10 mouse cellular contexts compared by ENCODE assay signal in genomic region chr3:144628005-144628914, GRCm38 (mm10). TPM values are rescaled to one million over a fixed set of nuclear protein-coding genes. Genes with fewer than 3 reads are reported as not detected.
DNase-seq lines count a peak whose midpoint lies in the region; ATAC-seq and TF ChIP-seq lines count a peak whose summit lies in the region.
"Had no signal": no experiment of that assay in that cellular context is flagged by ENCODE, and none has a peak within 500 bp of the region (broad histone marks: within the 10 kb centered on the region; RNA-seq: fewer than 3 reads in every experiment).

No protein-coding gene starts in this region.

- H3K9ac ChIP-seq in heart, postnatal 0 days (replicated peaks; ENCODE audit: low read depth, low read length): no peak overlapping the region
- no peak overlapping the region for H3K9ac ChIP-seq in midbrain, embryonic 14.5 days (replicated peaks; ENCODE audit: low read length)
- H3K9ac ChIP-seq in lung, postnatal 0 days (replicated peaks; ENCODE audit: low read depth): no peak overlapping the region
- H3K9ac ChIP-seq: midbrain, embryonic 12.5 days had no signal

- peak; percentile 47; the same call in 1 of the 2 replicates for ATAC-seq in heart, postnatal 0 days (ENCODE audit: insufficient read depth, low read depth)
- ATAC-seq in midbrain, embryonic 14.5 days (ENCODE audit: low FRiP score, low TSS enrichment): no peak
- ATAC-seq in lung, postnatal 0 days: no peak

- peak overlapping the region; percentile 50 for H3K27ac ChIP-seq in heart, embryonic 10.5 days
- no peak overlapping the region for H3K27ac ChIP-seq in heart, postnatal 0 days (ENCODE audit: low read depth)
- H3K27ac ChIP-seq in midbrain, embryonic 14.5 days (replicated peaks; ENCODE audit: low read depth, low read length): no peak overlapping the region
- H3K27ac ChIP-seq in lung, postnatal 0 days (ENCODE audit: low read length): no peak overlapping the region
- H3K27ac ChIP-seq: midbrain, embryonic 12.5 days had no signal

- peaks cover 18% of the 10 kb centered on the region for H3K4me1 ChIP-seq in heart, embryonic 10.5 days
- peaks cover 11% of the 10 kb centered on the region; the same call in 1 of the 2 replicates for H3K4me1 ChIP-seq in heart, postnatal 0 days (ENCODE audit: control insufficient read depth, insufficient read depth)
- H3K4me1 ChIP-seq in midbrain, embryonic 14.5 days (ENCODE audit: control insufficient read depth, insufficient read depth, low read length): no peaks in the 10 kb centered on the region
- no peaks in the 10 kb centered on the region for H3K4me1 ChIP-seq in lung, postnatal 0 days (ENCODE audit: insufficient read depth, low read depth, low read length)

- DNase-seq in heart, embryonic 10.5 days (ENCODE audit: low spot score): peak; percentile 87
- DNase-seq in heart, postnatal 10 days: no peak
- DNase-seq in adrenal gland, postnatal 10 days: peak; percentile 37
- no peak for DNase-seq in heart, postnatal 0 days (ENCODE audit: low spot score)
- DNase-seq in natural killer cell, adult 2 months (ENCODE audit: low spot score in 2 of 2): peak; percentile 5 to 7
- no peak for DNase-seq in layer of hippocampus, adult 8-10 months (ENCODE audit: low spot score in 2 of 2)
- DNase-seq in midbrain, embryonic 14.5 days: no peak
- no peak for DNase-seq in lung, postnatal 0 days (ENCODE audit: low spot score)
- DNase-seq: layer of hippocampus, adult 9-11 months had no signal

- no peak for TF ChIP-seq EP300 in heart, postnatal 0 days (IDR thresholded peaks at IDR 0.05; ENCODE audit: low read depth)
- no peak for TF ChIP-seq EP300 in lung, postnatal 0 days (IDR thresholded peaks at IDR 0.05)

- no peak for TF ChIP-seq CTCF in heart, postnatal 0 days (IDR thresholded peaks at IDR 0.05; ENCODE audit: low read depth)
- TF ChIP-seq CTCF in lung, postnatal 0 days (IDR thresholded peaks at IDR 0.05): no peak

- H3K27me3 ChIP-seq in heart, embryonic 10.5 days (ENCODE audit: insufficient read depth, poor library complexity, severe bottlenecking): no peaks in the 10 kb centered on the region
- H3K27me3 ChIP-seq in heart, postnatal 0 days (ENCODE audit: control insufficient read depth, insufficient read depth, low read length): no peaks in the 10 kb centered on the region
- no peaks in the 10 kb centered on the region for H3K27me3 ChIP-seq in midbrain, embryonic 14.5 days (ENCODE audit: control insufficient read depth, insufficient read depth, low read length)
- H3K27me3 ChIP-seq in lung, postnatal 0 days (replicated peaks; ENCODE audit: insufficient read depth, low read length): no peaks in the 10 kb centered on the region
- H3K27me3 ChIP-seq: midbrain, embryonic 12.5 days had no signal

- H3K9me3 ChIP-seq in heart, embryonic 10.5 days: no peaks in the 10 kb centered on the region
- no peaks in the 10 kb centered on the region for H3K9me3 ChIP-seq in heart, postnatal 0 days (replicated peaks; ENCODE audit: control insufficient read depth, low read length)
- H3K9me3 ChIP-seq in midbrain, embryonic 14.5 days (ENCODE audit: control insufficient read depth, low read length): no peaks in the 10 kb centered on the region
- no peaks in the 10 kb centered on the region for H3K9me3 ChIP-seq in lung, postnatal 0 days (ENCODE audit: low read length)
- H3K9me3 ChIP-seq: midbrain, embryonic 12.5 days had no signal

- intact Hi-C loops in heart, postnatal 10 days (cut with DNase I): loop anchor here (5.0 kb wide), 1 partner anchor 34 kb away; no protein-coding TSS in a partner anchor

- WGBS in heart, embryonic 10.5 days: 58% methylated on average over 11 of the region's 11 CpGs
- 44% methylated on average over 11 of the region's 11 CpGs for WGBS in heart, postnatal 0 days
- WGBS in midbrain, embryonic 14.5 days: 84% methylated on average over 11 of the region's 11 CpGs
- 54% methylated on average over 11 of the region's 11 CpGs for WGBS in lung, postnatal 0 days

- H3K4me3 ChIP-seq in heart, embryonic 10.5 days: no peak overlapping the region
- no peak overlapping the region for H3K4me3 ChIP-seq in heart, postnatal 0 days (ENCODE audit: low read depth, low read length)
- no peak overlapping the region for H3K4me3 ChIP-seq in midbrain, embryonic 14.5 days (replicated peaks; ENCODE audit: low read depth, low read length)
- no peak overlapping the region for H3K4me3 ChIP-seq in lung, postnatal 0 days (ENCODE audit: low read depth, low read length)
- H3K4me3 ChIP-seq: midbrain, embryonic 12.5 days had no signal

- H3K36me3 ChIP-seq in heart, embryonic 10.5 days: 0 out of 2 replicates have a peak, but pooled peaks cover 3% of the 10 kb centered on the region
- H3K36me3 ChIP-seq in heart, postnatal 0 days (replicated peaks; ENCODE audit: control insufficient read depth, insufficient read depth, low read length): no peaks in the 10 kb centered on the region
- H3K36me3 ChIP-seq in midbrain, embryonic 14.5 days (ENCODE audit: control insufficient read depth, insufficient read depth, low read length): no peaks in the 10 kb centered on the region
- H3K36me3 ChIP-seq in lung, postnatal 0 days (ENCODE audit: insufficient read depth, low read length): no peaks in the 10 kb centered on the region
- H3K36me3 ChIP-seq: midbrain, embryonic 12.5 days had no signal

- no peak overlapping the region for H3K4me2 ChIP-seq in heart, postnatal 0 days (ENCODE audit: low read depth, low read length)
- H3K4me2 ChIP-seq in midbrain, embryonic 14.5 days (ENCODE audit: low read length): no peak overlapping the region
- H3K4me2 ChIP-seq in lung, postnatal 0 days (replicated peaks; ENCODE audit: low read depth, low read length): no peak overlapping the region
- H3K4me2 ChIP-seq: midbrain, embryonic 12.5 days had no signal

RNA-seq across cellular contexts. Expression of gene Selenof, which starts 58.2 kb away (rescaled TPM):
- 459 and 498 TPM in 2 replicates for polyA plus RNA-seq in heart, embryonic 10.5 days (2016; fragmentation: Nextera tagmentation; extraction: Ambion mirVana)
- 100 to 1,000 TPM; 208 to 218 TPM for total RNA-seq in heart, postnatal 10 days (2021)
- total RNA-seq in adrenal gland, postnatal 10 days (2021): 100 to 1,000 TPM; 283 to 295 TPM
- total RNA-seq in heart, postnatal 0 days (2014; rRNA removed; ENCODE audit: low replicate concordance): 245 and 260 TPM in 2 replicates
- polyA plus RNA-seq in heart, postnatal 0 days (2015; fragmentation: Nextera tagmentation; extraction: Ambion mirVana): 416 and 439 TPM in 2 replicates
- 100 to 1,000 TPM; 226 to 234 (median 231) TPM for total RNA-seq in layer of hippocampus, adult 8-10 months (2022)
- polyA plus RNA-seq in midbrain, embryonic 14.5 days (2014; fragmentation: Nextera tagmentation; extraction: Ambion mirVana): 453 and 517 TPM in 2 replicates
- polyA plus RNA-seq in lung, postnatal 0 days (2015; fragmentation: Nextera tagmentation; extraction: Ambion mirVana): 837 and 926 TPM in 2 replicates

RNA-seq across cellular contexts. Expression of gene Hs2st1, which starts 58.3 kb away (rescaled TPM):
- polyA plus RNA-seq in heart, embryonic 10.5 days (2016; fragmentation: Nextera tagmentation; extraction: Ambion mirVana): 8.6 and 14.0 TPM in 2 replicates
- 10 to 100 TPM; 17.0 to 19.7 TPM for total RNA-seq in heart, postnatal 10 days (2021)
- 10 to 100 TPM; 19.2 to 19.5 TPM for total RNA-seq in adrenal gland, postnatal 10 days (2021)
- 9.0 and 16.1 TPM in 2 replicates for total RNA-seq in heart, postnatal 0 days (2014; rRNA removed; ENCODE audit: low replicate concordance)
- polyA plus RNA-seq in heart, postnatal 0 days (2015; fragmentation: Nextera tagmentation; extraction: Ambion mirVana): 3.3 and 3.5 TPM in 2 replicates
- total RNA-seq in layer of hippocampus, adult 8-10 months (2022): 10 to 100 TPM; 35.0 to 45.5 (median 39.9) TPM
- polyA plus RNA-seq in midbrain, embryonic 14.5 days (2014; fragmentation: Nextera tagmentation; extraction: Ambion mirVana): 16.1 and 16.2 TPM in 2 replicates
- 25.1 and 29.3 TPM in 2 replicates for polyA plus RNA-seq in lung, postnatal 0 days (2015; fragmentation: Nextera tagmentation; extraction: Ambion mirVana)

Comparison
In these comparisons a context has a peak if more than half of its experiments do, and no peak if none do; other contexts are left out.
1. DNase-seq: peak in heart, embryonic 10.5 days (single experiment), adrenal gland, postnatal 10 days (single experiment) and natural killer cell, adult 2 months (2 of 2); none in heart, postnatal 10 days (0 of 2), heart, postnatal 0 days (single experiment), layer of hippocampus, adult 8-10 months (0 of 2), midbrain, embryonic 14.5 days (single experiment) and lung, postnatal 0 days (single experiment).